Mouse (Mus musculus) kidney, embryonic 16.5 days (tissue): ENCODE measurements at regions not wholly inside any gene's neighbourhood (a gene's known extent, or its start where the extent isn't known, plus 50 kb on each side); places are given as distances from the start of the nearest gene placed in this dataset.
A peak's percentile ranks its signal among the peaks of the same experiment; 100 is the strongest.

ENCODE experiments used
- ATAC-seq: fragments of 200-750 bp; cut with Nextera tagmentation; 2 replicates; pipeline ENCODE4 v1.8.0; 2017; ENCODE audit warnings: moderate TSS enrichment; ENCODE audit not compliant: low FRiP score, low TSS enrichment
- H3K27ac ChIP-seq: fragments of 300-500 bp; sonication (generic); 2 replicates; pipeline ENCODE4 v1.5.1; 2014; ENCODE audit warnings: low read length
- H3K27me3 ChIP-seq: fragments of 300-500 bp; sonication (generic); 2 replicates; pipeline ENCODE4 v1.6.1; 2014; ENCODE audit warnings: low read length, control low read depth, mixed read lengths; ENCODE audit not compliant: insufficient read depth
- H3K36me3 ChIP-seq: fragments of 300-500 bp; sonication (generic); 2 replicates; pipeline ENCODE4 v1.6.1; 2014; ENCODE audit warnings: low read length, control low read depth, mixed read lengths; ENCODE audit not compliant: insufficient read depth
- H3K4me1 ChIP-seq: fragments of 300-500 bp; sonication (generic); 2 replicates; pipeline ENCODE4 v1.6.1; 2014; ENCODE audit warnings: low read length, control low read depth, mixed read lengths; ENCODE audit not compliant: insufficient read depth
- H3K4me2 ChIP-seq: fragments of 300-500 bp; sonication (generic); replicated peaks from 2 replicates; pipeline ENCODE4 v1.6.1; 2014; ENCODE audit warnings: low read depth, low read length
- H3K4me3 ChIP-seq: fragments of 300-500 bp; sonication (generic); 2 replicates; pipeline ENCODE4 v1.5.1; 2014; ENCODE audit warnings: mild to moderate bottlenecking, low read length
- H3K9ac ChIP-seq: fragments of 300-500 bp; sonication (generic); replicated peaks from 2 replicates; pipeline ENCODE4 v1.6.1; 2014; ENCODE audit warnings: low read length
- H3K9me3 ChIP-seq: fragments of 300-500 bp; sonication (generic); 2 replicates; pipeline ENCODE4 v1.6.1; 2016; ENCODE audit warnings: low read length, control low read depth
- WGBS: fragments of 180-500 bp; shearing (Covaris S2); extraction: QIAGEN DNeasy Blood & Tissue Kit; methylation state at CpG from one replicate; pipeline ENCODE4 v1.1.7; 2014; 5-methylcytosine and 5-hydroxymethylcytosine counted together

DNA sequence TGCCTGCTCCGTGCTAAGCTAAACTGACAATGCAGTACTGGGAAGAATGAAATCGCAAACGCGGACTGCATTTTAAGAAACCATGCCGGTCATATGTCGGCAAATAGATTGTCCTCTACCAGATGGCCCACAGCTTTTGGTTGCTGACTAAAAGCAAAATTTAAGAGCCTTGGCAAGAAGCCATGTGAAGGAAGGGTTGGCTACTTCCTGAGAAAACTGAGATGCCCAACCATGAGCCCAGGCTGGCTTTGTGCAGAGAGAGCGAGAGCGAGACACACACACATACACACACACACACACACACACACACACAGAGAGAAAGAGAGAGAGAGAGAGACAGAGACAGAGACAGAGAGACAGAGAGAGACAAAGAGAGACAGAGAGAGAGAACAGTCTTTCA, 111.1 kb upstream of the Gdf10 start:
- no peak for ATAC-seq
- Histone ChIP-seq H3K36me3 (no peaks in the 10 kb centered on the region), H3K4me3 (no peak overlapping the region), H3K9me3 (no peaks in the 10 kb centered on the region), H3K27ac (no peak overlapping the region), H3K9ac (no peak overlapping the region), H3K4me1 (peaks cover 28% of the 10 kb centered on the region), H3K4me2 (no peak overlapping the region), H3K27me3 (no peaks in the 10 kb centered on the region)
- WGBS: 64% methylated on average over 8 of the region's 8 CpGs

DNA sequence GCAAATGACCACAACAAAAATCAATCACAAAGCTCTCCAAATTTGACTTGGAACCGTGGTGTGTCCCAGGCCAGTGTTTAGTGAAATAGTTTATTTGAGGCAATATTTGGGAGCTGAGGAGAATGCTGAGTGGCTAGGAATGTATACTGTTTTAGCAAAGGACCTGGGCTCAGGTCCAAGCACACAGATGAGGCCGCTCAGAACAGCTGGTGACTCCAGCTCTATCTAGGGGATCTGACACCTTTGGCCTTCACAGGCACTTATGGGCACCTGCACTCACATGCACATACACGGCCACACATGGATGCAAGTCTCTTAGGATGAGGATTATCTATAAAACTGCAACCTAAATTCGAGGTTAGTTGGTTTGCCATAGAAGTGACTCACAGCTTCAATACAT, 110.6 kb upstream of the Gdf10 start:
- 76% methylated on average over 4 of the region's 4 CpGs for WGBS
- Histone ChIP-seq H3K9ac (no peak overlapping the region), H3K27me3 (no peaks in the 10 kb centered on the region), H3K36me3 (no peaks in the 10 kb centered on the region), H3K4me2 (no peak overlapping the region), H3K4me3 (no peak overlapping the region), H3K27ac (no peak overlapping the region), H3K9me3 (no peaks in the 10 kb centered on the region), H3K4me1 (peaks cover 24% of the 10 kb centered on the region)
- no peak for ATAC-seq

DNA sequence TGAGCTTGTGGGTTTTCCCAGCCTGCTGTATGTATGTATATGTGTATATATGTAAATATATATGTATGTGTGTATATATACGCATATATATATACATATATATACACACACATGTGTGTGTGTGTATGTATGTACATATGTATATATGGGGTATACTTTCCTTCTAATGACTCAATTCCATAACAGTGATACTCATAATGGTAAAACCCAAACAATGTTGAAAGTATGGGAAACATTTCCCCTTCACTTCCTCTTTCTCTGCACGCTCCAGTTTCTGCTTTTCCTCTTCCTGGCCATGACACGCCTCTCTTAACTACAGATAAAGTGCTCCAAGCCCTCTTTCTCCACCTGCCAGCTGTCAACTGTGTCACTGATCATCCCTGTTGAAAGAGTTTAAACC, 110.1 kb upstream of the Gdf10 start:
- WGBS: 73% methylated on average over 3 of the region's 3 CpGs
- Histone ChIP-seq H3K4me2 (no peak overlapping the region), H3K27ac (no peak overlapping the region), H3K9me3 (no peaks in the 10 kb centered on the region), H3K27me3 (no peaks in the 10 kb centered on the region), H3K4me1 (peaks cover 19% of the 10 kb centered on the region), H3K36me3 (no peaks in the 10 kb centered on the region), H3K4me3 (no peak overlapping the region), H3K9ac (no peak overlapping the region)
- ATAC-seq: no peak

DNA sequence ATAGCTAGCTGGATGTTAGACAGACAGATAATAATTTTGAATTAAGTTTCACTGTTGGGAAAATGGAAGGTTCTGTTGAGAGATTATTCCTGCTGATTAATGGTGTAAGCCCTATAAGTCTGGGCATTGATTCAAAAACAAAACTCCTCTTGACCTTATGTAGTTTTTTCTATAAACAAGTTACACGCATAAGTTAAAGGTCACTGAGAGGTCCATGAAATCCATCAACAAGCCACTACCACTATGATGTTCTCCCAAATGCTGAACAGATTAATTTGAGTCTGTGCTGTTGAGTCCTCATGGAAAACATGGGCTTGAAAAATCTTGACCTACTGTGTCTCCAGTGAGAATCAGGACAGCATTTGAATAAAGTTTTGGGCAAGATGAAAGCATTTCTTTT, 109.3 kb upstream of the Gdf10 start:
- Histone ChIP-seq H3K27me3 (no peaks in the 10 kb centered on the region), H3K4me1 (peaks cover 11% of the 10 kb centered on the region), H3K9me3 (no peaks in the 10 kb centered on the region), H3K36me3 (no peaks in the 10 kb centered on the region), H3K27ac (no peak overlapping the region), H3K4me2 (no peak overlapping the region), H3K9ac (no peak overlapping the region), H3K4me3 (no peak overlapping the region)
- 53% methylated on average over 1 of the region's 1 CpGs for WGBS
- no peak for ATAC-seq

DNA sequence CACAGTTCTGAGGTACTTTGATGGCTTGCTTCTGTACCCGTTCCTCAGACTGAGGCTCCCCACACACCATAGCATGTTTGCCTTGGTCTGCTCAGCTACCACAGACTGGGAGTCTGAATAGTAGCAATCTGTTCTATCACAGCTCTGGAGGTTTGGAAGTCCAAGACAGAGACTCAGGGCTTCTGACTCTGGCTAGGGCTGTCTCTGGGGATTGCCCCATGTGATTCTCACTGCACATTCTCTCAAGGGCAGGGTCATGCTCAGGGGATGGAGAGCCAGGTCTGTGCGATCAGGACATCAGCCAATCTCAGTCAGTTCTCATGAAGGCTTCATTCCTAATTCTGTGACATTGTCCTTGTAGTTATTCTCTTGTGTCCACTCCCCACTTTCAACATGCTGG, 108.8 kb upstream of the Gdf10 start:
- ATAC-seq: no peak
- 70% methylated on average over 2 of the region's 2 CpGs for WGBS
- Histone ChIP-seq H3K27me3 (no peaks in the 10 kb centered on the region), H3K36me3 (no peaks in the 10 kb centered on the region), H3K9ac (no peak overlapping the region), H3K4me3 (no peak overlapping the region), H3K9me3 (no peaks in the 10 kb centered on the region), H3K4me2 (no peak overlapping the region), H3K27ac (no peak overlapping the region), H3K4me1 (peaks cover 6% of the 10 kb centered on the region)

DNA sequence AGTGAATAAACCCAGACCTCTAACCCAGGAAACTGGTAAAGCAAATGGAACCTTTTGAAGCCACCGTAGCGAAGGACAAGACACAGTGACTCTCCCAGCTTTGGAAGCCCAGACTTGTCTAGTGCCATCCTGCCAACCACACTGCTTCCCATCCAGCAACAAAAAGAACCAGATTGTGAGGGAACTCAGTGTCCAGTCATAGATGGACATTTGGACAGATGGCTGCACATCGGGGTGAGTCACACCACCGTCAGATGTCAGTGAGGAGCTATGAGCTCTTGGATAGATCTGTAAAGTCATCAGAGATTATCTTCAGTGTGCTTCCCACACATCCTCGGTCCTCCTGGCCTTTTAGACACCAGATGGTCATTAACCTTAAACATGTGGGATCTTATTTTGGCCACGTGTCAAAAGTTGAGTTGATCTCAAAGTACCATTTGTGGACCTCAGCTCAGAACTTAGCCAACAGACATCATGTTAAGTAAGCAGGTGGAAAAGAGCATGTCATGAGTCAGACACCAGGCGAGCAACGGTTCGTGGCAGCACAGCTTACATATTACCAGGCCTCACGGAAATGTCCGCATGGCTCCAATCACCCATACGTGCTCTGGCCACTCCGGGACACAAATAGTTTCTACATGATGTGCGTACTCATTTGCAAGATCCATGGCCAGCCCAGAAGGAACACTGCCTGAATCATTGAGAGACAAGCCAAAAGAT, 102.7 kb upstream of the Gdf10 start:
- H3K36me3 ChIP-seq: no peaks in the 10 kb centered on the region
- no peak overlapping the region for H3K27ac ChIP-seq
- no peaks in the 10 kb centered on the region for H3K9me3 ChIP-seq
- H3K27me3 ChIP-seq: no peaks in the 10 kb centered on the region
- 0 out of 2 replicates have a peak, but pooled peaks have one; percentile 19 for ATAC-seq
- no peak overlapping the region for H3K4me2 ChIP-seq
- no peak overlapping the region for H3K9ac ChIP-seq
- 74% methylated on average over 14 of the region's 14 CpGs for WGBS
- no peak overlapping the region for H3K4me3 ChIP-seq
- H3K4me1 ChIP-seq: peaks cover 8% of the 10 kb centered on the region; the same call in 1 of the 2 replicates

DNA sequence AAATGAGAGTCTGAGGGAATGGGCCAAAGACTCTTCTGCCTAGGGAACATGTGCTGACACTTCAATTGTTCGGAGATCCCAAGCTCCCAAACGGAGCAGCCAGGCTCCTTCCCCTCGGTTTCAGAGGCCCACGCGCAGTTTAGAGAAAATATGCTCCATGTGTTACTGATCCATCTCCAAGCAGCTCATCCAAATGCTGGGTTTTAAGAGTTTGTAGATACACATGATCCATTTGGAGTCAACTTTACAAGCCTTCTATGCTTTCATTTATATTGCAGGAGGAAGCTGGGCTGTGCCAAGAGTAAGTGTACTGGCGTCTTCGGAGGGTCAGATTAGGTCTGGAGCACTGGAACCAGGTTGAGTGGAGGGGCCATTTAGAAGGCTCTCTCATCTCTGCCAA, 102.0 kb upstream of the Gdf10 start:
- Histone ChIP-seq H3K36me3 (no peaks in the 10 kb centered on the region), H3K4me1 (peaks cover 8% of the 10 kb centered on the region; the same call in 1 of the 2 replicates), H3K4me3 (no peak overlapping the region), H3K9ac (no peak overlapping the region), H3K27me3 (no peaks in the 10 kb centered on the region), H3K27ac (no peak overlapping the region), H3K9me3 (no peaks in the 10 kb centered on the region), H3K4me2 (no peak overlapping the region)
- WGBS: 86% methylated on average over 7 of the region's 7 CpGs
- ATAC-seq: no peak

DNA sequence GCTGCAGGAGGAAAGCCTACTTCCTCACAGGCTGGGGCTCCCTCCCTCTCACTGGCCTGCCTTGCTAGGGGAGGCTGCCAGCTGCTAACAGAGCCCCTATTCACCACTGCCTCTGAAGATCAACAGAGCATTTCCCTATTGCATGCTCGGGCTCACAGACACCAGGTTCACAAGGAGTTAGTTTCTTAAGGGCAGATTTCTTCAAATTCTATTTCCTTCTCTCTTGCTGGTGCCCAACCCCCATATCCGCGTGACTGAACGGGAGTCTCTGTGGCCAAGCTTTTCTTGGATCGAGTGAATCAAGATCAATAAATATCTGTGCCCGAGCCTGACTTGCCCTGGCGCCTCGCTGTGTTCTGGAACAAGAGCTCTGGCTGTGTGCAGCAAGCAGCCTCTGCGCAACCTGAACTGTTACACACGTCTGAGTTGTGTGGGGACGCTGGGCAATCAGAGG, 98.9 kb upstream of the Gdf10 start:
- peak; percentile 61; the same call in 1 of the 2 replicates for ATAC-seq

DNA sequence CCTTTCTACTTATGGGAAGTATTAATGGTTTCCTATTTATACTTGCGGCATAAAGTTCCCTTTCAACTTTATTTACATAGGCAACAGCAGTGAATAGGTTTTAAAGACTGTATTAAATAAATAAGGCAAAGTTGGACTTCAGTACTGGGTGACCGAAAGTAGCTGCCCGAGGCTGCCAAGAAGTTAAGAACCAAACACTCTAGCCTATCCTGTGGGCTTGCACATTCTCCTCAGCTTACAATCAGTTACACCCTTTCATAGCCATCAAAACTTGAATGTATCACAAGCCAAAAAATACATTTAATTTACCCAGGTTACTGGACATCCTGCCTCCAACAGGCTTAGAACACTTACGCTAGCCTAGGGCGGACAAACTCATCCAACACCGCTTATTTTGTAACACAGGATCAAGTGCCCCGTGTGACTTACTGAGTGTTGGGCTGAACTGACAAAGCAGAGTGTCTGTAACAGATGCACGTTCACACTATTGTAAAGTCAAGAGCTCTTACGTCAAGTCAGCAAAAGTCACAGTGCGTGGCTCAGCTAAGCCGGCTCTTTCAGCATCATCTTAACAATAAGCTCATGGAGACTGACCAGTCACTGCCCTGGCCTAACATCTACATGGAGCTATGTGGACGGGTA, 97.3 kb upstream of the Gdf10 start:
- Histone ChIP-seq H3K4me3 (no peak overlapping the region), H3K9me3 (no peaks in the 10 kb centered on the region), H3K4me1 (peaks cover 8% of the 10 kb centered on the region; the same call in 1 of the 2 replicates), H3K36me3 (no peaks in the 10 kb centered on the region), H3K4me2 (no peak overlapping the region), H3K9ac (no peak overlapping the region), H3K27me3 (no peaks in the 10 kb centered on the region), H3K27ac (no peak overlapping the region)
- ATAC-seq: no peak
- 80% methylated on average over 12 of the region's 12 CpGs for WGBS

More for the DNA sequence above, 98.9 kb upstream of the Gdf10 start:
- H3K4me1 ChIP-seq: peaks cover 8% of the 10 kb centered on the region; the same call in 1 of the 2 replicates
- WGBS: 20% methylated on average over 11 of the region's 11 CpGs
- H3K27ac ChIP-seq: peak overlapping the region; percentile 2; the same call in 1 of the 2 replicates
- no peaks in the 10 kb centered on the region for H3K9me3 ChIP-seq
- no peaks in the 10 kb centered on the region for H3K27me3 ChIP-seq
- H3K4me2 ChIP-seq: peak overlapping the region; percentile 11; the same call in 1 of the 2 replicates
- H3K36me3 ChIP-seq: no peaks in the 10 kb centered on the region
- H3K4me3 ChIP-seq: no peak overlapping the region
- 0 out of 2 replicates have a peak overlapping the region, but pooled peaks have one; percentile 12 for H3K9ac ChIP-seq
